ENCODE assay signal across 15 mouse cellular contexts in the genomic region with DNA sequence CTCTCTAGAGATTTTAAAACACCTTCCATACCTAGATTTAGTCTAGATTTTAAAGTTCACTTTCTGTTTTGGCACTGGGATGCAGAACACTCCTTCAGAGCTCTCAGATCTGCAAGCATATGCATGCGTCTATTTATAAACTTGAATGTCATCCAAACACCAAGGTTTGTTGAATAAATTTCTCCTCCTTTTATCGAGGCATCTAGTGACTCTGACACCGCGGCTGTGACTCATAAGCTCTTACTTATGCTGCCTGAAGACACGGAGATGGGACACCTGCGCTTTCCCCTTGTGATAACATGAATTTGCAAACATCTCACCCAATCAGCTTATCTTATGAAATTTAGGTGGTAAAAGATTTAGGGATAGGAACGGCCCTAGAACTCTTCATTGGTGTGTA.
A peak's percentile ranks its signal among the peaks of the same experiment; 100 is the strongest.
DNase-seq lines count a peak whose midpoint lies in the region; ATAC-seq lines count a peak whose summit lies in the region.
"Had no signal": no experiment of that assay in that cellular context is flagged by ENCODE, and none has a peak within 500 bp of the region (broad histone marks: within the 10 kb centered on the region; RNA-seq: fewer than 3 reads in every experiment).

No protein-coding gene starts in this region.

- H3K9ac ChIP-seq in heart, embryonic 16.5 days (ENCODE audit: low read length) = no peak overlapping the region
- H3K9ac ChIP-seq: embryonic facial prominence, embryonic 12.5 days; hindbrain, embryonic 13.5 days had no signal

- no peaks in the 10 kb centered on the region for H3K4me1 ChIP-seq in heart, embryonic 16.5 days (ENCODE audit: control insufficient read depth, insufficient read depth, low read length)
- H3K4me1 ChIP-seq: embryonic facial prominence, embryonic 12.5 days; hindbrain, embryonic 13.5 days had no signal

- no peaks in the 10 kb centered on the region for H3K27me3 ChIP-seq in heart, embryonic 16.5 days (ENCODE audit: control insufficient read depth, insufficient read depth, low read length)
- H3K27me3 ChIP-seq: embryonic facial prominence, embryonic 12.5 days; hindbrain, embryonic 13.5 days; Patski had no signal

- no peak overlapping the region for H3K27ac ChIP-seq in heart, embryonic 16.5 days (ENCODE audit: low read length)
- H3K27ac ChIP-seq: embryonic facial prominence, embryonic 12.5 days; hindbrain, embryonic 13.5 days; layer of hippocampus, adult 2 months had no signal

- 48% methylated on average over 7 of the region's 7 CpGs for WGBS in heart, embryonic 16.5 days

- H3K4me3 ChIP-seq in heart, embryonic 16.5 days (ENCODE audit: low read length) = no peak overlapping the region
- H3K4me3 ChIP-seq: embryonic facial prominence, embryonic 12.5 days; hindbrain, embryonic 13.5 days; layer of hippocampus, adult 2 months had no signal

- peak overlapping the region; percentile 17; the same call in 1 of the 2 replicates for H3K4me2 ChIP-seq in heart, embryonic 16.5 days (ENCODE audit: low read depth, low read length)
- H3K4me2 ChIP-seq: embryonic facial prominence, embryonic 12.5 days; heart, embryonic 11.5 days; hindbrain, embryonic 13.5 days had no signal

- H3K9me3 ChIP-seq in heart, embryonic 16.5 days (replicated peaks; ENCODE audit: control insufficient read depth, low read length) = no peaks in the 10 kb centered on the region
- H3K9me3 ChIP-seq: embryonic facial prominence, embryonic 12.5 days; hindbrain, embryonic 13.5 days had no signal

- H3K36me3 ChIP-seq in heart, embryonic 16.5 days (ENCODE audit: control insufficient read depth, insufficient read depth) = no peaks in the 10 kb centered on the region
- H3K36me3 ChIP-seq: embryonic facial prominence, embryonic 12.5 days; hindbrain, embryonic 13.5 days had no signal

- peak; percentile 48 to 62 for DNase-seq in cerebellum, postnatal 25 days
- DNase-seq in cerebellum, adult 9-11 months = no peak
- no peak for DNase-seq in heart, adult 11 months
- DNase-seq in 3134 (ENCODE audit: extremely low read depth, insufficient read length, low spot score) = peak; percentile 23
- DNase-seq in brain, adult 2 months (ENCODE audit: low read depth, low spot score) = peak; percentile 91
- DNase-seq in embryo, embryonic 10.5 days (ENCODE audit: low spot score) = no peak
- no peak for DNase-seq in urinary bladder, postnatal 10 days (ENCODE audit: low spot score)
- DNase-seq: cerebellum, adult 11-12 months; kidney, adult 8-10 months had no signal

- ATAC-seq in heart, embryonic 16.5 days (replicated peaks; ENCODE audit: extremely low read depth, insufficient read depth, low FRiP score) = no peak
- ATAC-seq: Patski had no signal

Comparison
In these comparisons a context has a peak if more than half of its experiments do, and no peak if none do; other contexts are left out.
1. DNase-seq: peak in cerebellum, postnatal 25 days (2 of 2), 3134 (single experiment) and brain, adult 2 months (single experiment); none in cerebellum, adult 9-11 months (single experiment), heart, adult 11 months (single experiment), embryo, embryonic 10.5 days (single experiment) and urinary bladder, postnatal 10 days (single experiment).